Mouse (Mus musculus): ENCODE measurements around the gene Ahcyl2. TPM values are rescaled to one million over a fixed set of nuclear protein-coding genes. Genes with fewer than 3 reads are reported as not detected.
"Not testable (repeated sequence)": the region's sequence is repeated elsewhere in the genome, so short reads cannot be mapped to it uniquely, and the experiment has no call there.

Ahcyl2 gene
- total RNA-seq, 2 experiments from 2014 or later = 237 to 264 TPM

- H3K4me3 ChIP-seq = no peak overlapping the region
- no peak for DNase-seq (ENCODE audit: low spot score in 2 of 2)
- peak overlapping the region; percentile 66; the same call in 1 of the 2 replicates for H3K27ac ChIP-seq
- TF ChIP-seq CTCF (conservative IDR thresholded peaks at IDR 0.05) = no peak
Measured at GRCm38 (mm10) chr6:29804006-29804405, 36.2 kb downstream of the Ahcyl2 start.

- peak; percentile 54 to 66 for DNase-seq (ENCODE audit: low spot score in 2 of 2)
- no peak for TF ChIP-seq CTCF (conservative IDR thresholded peaks at IDR 0.05)
- H3K27ac ChIP-seq = peak overlapping the region; percentile 68
- H3K4me3 ChIP-seq = no peak overlapping the region
Measured at GRCm38 (mm10) chr6:29805381-29805780, 37.6 kb downstream of the Ahcyl2 start.

GRCm38 (mm10) chr6:29812076-29812475 is 44.3 kb downstream of the Ahcyl2 start:
- Histone ChIP-seq H3K4me3 (no peak overlapping the region), H3K27ac (peak overlapping the region; percentile 83)
- no peak for TF ChIP-seq CTCF (conservative IDR thresholded peaks at IDR 0.05)
- DNase-seq (ENCODE audit: low spot score in 2 of 2) = no peak

- DNase-seq (ENCODE audit: low spot score in 2 of 2) = peak; percentile 63 to 67
- TF ChIP-seq CTCF (conservative IDR thresholded peaks at IDR 0.05) = no peak
- H3K4me3 ChIP-seq = no peak overlapping the region
Measured at GRCm38 (mm10) chr6:29812651-29813050, 44.8 kb downstream of the Ahcyl2 start.

GRCm38 (mm10) chr6:29814616-29815015 is 46.8 kb downstream of the Ahcyl2 start:
- Histone ChIP-seq H3K4me3 (no peak overlapping the region), H3K27ac (peak overlapping the region; percentile 81)
- DNase-seq (ENCODE audit: low spot score in 2 of 2) = peak in 1 of 2 experiments; percentile 48
- no peak for TF ChIP-seq CTCF (conservative IDR thresholded peaks at IDR 0.05)

More at GRCm38 (mm10) chr6:29812651-29813050, 44.8 kb downstream of the Ahcyl2 start:
- H3K27ac ChIP-seq = peak overlapping the region; percentile 81

GRCm38 (mm10) chr6:29815060-29815459 is 47.2 kb downstream of the Ahcyl2 start:
- Histone ChIP-seq H3K27ac (peak overlapping the region; percentile 81), H3K4me3 (no peak overlapping the region)
- no peak for DNase-seq (ENCODE audit: low spot score in 2 of 2)
- no peak for TF ChIP-seq CTCF (conservative IDR thresholded peaks at IDR 0.05)

- H3K4me3 ChIP-seq = no peak overlapping the region
- no peak for DNase-seq (ENCODE audit: low spot score in 2 of 2)
- peak overlapping the region; percentile 81 for H3K27ac ChIP-seq
- TF ChIP-seq CTCF (conservative IDR thresholded peaks at IDR 0.05) = no peak
Measured at GRCm38 (mm10) chr6:29815634-29816033, 47.8 kb downstream of the Ahcyl2 start.

- not testable (repeated sequence) for DNase-seq (ENCODE audit: low spot score in 2 of 2)
Measured at GRCm38 (mm10) chr6:29816371-29816770, 48.6 kb downstream of the Ahcyl2 start.

GRCm38 (mm10) chr6:29819309-29819708 is 51.5 kb downstream of the Ahcyl2 start:
- DNase-seq (ENCODE audit: low spot score in 2 of 2) = peak; percentile 47
- peak; percentile 90 for TF ChIP-seq CTCF (conservative IDR thresholded peaks at IDR 0.05)
- Histone ChIP-seq H3K27ac (0 out of 2 replicates have a peak overlapping the region, but pooled peaks have one; percentile 3), H3K4me3 (no peak overlapping the region)

More at GRCm38 (mm10) chr6:29816371-29816770, 48.6 kb downstream of the Ahcyl2 start:
- H3K27ac ChIP-seq, H3K4me3 ChIP-seq: not testable (repeated sequence)

- no peak overlapping the region for H3K27ac ChIP-seq
Measured at GRCm38 (mm10) chr6:29820314-29820713, 52.5 kb downstream of the Ahcyl2 start.

GRCm38 (mm10) chr6:29820926-29821325 is 53.1 kb downstream of the Ahcyl2 start:
- DNase-seq (ENCODE audit: low spot score in 2 of 2) = no peak
- Histone ChIP-seq H3K27ac (no peak overlapping the region), H3K4me3 (no peak overlapping the region)
- no peak for TF ChIP-seq CTCF (conservative IDR thresholded peaks at IDR 0.05)

More at GRCm38 (mm10) chr6:29820314-29820713, 52.5 kb downstream of the Ahcyl2 start:
- no peak for DNase-seq (ENCODE audit: low spot score in 2 of 2)
- no peak for TF ChIP-seq CTCF (conservative IDR thresholded peaks at IDR 0.05)
- H3K4me3 ChIP-seq = no peak overlapping the region

GRCm38 (mm10) chr6:29821770-29822169 is 54.0 kb downstream of the Ahcyl2 start:
- Histone ChIP-seq H3K4me3 (no peak overlapping the region), H3K27ac (no peak overlapping the region)
- no peak for DNase-seq (ENCODE audit: low spot score in 2 of 2)
- TF ChIP-seq CTCF (conservative IDR thresholded peaks at IDR 0.05) = no peak

GRCm38 (mm10) chr6:29825302-29825701 is 57.5 kb downstream of the Ahcyl2 start:
- Histone ChIP-seq H3K27ac (no peak overlapping the region), H3K4me3 (no peak overlapping the region)
- TF ChIP-seq CTCF (conservative IDR thresholded peaks at IDR 0.05) = no peak
- no peak for DNase-seq (ENCODE audit: low spot score in 2 of 2)
